Mouse (Mus musculus): ENCODE data around the gene Mul1. TPM values are rescaled to one million over a fixed set of nuclear protein-coding genes. Genes with fewer than 3 reads are reported as not detected.

Gene Mul1
- polyA plus RNA-seq, 1 experiment from 2014 or later = 18.3 TPM

- Histone ChIP-seq H3K36me3 (ENCODE audit: control insufficient read depth, insufficient read depth, low read length) (no peaks in the 10 kb centered on the region), H3K9me3 (replicated peaks; ENCODE audit: control insufficient read depth, low read length, poor library complexity, severe bottlenecking) (no peaks in the 10 kb centered on the region), H3K4me2 (ENCODE audit: low read length) (no peak overlapping the region), H3K27me3 (ENCODE audit: control insufficient read depth, insufficient read depth, low read depth, low read length) (no peaks in the 10 kb centered on the region), H3K4me3 (ENCODE audit: low read depth, low read length) (no peak overlapping the region), H3K4me1 (ENCODE audit: control insufficient read depth, insufficient read depth, low read length) (peaks cover 28% of the 10 kb centered on the region), H3K27ac (ENCODE audit: low read length) (no peak overlapping the region), H3K9ac (ENCODE audit: low read depth, low read length) (no peak overlapping the region)
- ATAC-seq = no peak
- 52% methylated on average over 7 of the region's 7 CpGs for WGBS
Measured at GRCm38 (mm10) chr4:138448872-138449615, 14.6 kb downstream of the Mul1 start.

GRCm38 (mm10) chr4:138449636-138450314 lies 15.3 kb downstream of the Mul1 start:
- ATAC-seq = no peak
- H3K4me3 ChIP-seq (ENCODE audit: low read depth, low read length) = no peak overlapping the region
- H3K9ac ChIP-seq (ENCODE audit: low read depth, low read length) = no peak overlapping the region
- no peaks in the 10 kb centered on the region for H3K9me3 ChIP-seq (replicated peaks; ENCODE audit: control insufficient read depth, low read length, poor library complexity, severe bottlenecking)
- H3K27ac ChIP-seq (ENCODE audit: low read length) = no peak overlapping the region
- no peaks in the 10 kb centered on the region for H3K27me3 ChIP-seq (ENCODE audit: control insufficient read depth, insufficient read depth, low read depth, low read length)
- peaks cover 28% of the 10 kb centered on the region for H3K4me1 ChIP-seq (ENCODE audit: control insufficient read depth, insufficient read depth, low read length)
- H3K4me2 ChIP-seq (ENCODE audit: low read length) = no peak overlapping the region
- WGBS = 51% methylated on average over 12 of the region's 12 CpGs
- no peaks in the 10 kb centered on the region for H3K36me3 ChIP-seq (ENCODE audit: control insufficient read depth, insufficient read depth, low read length)

DNA sequence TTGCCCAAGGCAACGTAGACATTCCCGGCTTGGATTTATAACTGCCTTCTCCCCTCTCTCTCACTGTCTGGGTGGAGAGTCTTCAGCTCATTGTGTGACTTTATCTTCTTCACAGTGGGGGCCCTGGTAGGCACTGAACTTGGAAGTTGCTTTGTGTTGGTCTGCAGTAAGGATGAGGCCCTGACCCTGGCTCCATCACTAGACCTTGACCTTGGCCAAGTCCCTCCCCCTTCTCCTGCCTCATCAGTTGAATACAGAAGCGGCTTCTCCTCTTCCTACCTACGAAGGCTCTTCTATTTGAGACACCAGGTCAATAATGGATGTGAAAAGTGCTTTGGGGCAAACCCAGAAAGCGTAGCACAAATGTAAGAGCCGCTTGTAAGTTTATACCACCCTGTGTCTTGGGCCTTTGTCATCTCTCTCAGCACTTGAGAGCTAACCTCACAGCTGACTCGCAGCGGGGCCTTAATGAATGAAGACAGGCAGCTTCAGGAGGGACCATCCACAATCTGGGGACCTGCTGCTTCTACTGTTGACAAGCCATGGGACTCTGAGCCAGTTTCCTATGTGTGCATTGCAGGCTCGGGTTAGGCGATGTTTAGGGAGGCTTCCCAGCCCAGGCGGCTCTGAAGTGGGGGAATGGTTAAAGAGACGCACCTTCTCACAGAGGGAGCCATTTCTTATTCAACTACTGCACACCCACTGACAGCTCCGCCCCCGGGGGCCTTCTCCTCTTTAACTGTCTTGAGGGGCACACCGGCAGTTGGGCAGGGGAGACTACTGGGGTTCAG lies 18.0 kb downstream of the Mul1 start:
- Histone ChIP-seq H3K9ac (ENCODE audit: low read depth, low read length) (no peak overlapping the region), H3K36me3 (ENCODE audit: control insufficient read depth, insufficient read depth, low read length) (no peaks in the 10 kb centered on the region), H3K4me1 (ENCODE audit: control insufficient read depth, insufficient read depth, low read length) (peaks cover 34% of the 10 kb centered on the region), H3K27ac (ENCODE audit: low read length) (no peak overlapping the region; the same call in 1 of the 2 replicates), H3K4me2 (ENCODE audit: low read length) (no peak overlapping the region), H3K4me3 (ENCODE audit: low read depth, low read length) (no peak overlapping the region), H3K9me3 (replicated peaks; ENCODE audit: control insufficient read depth, low read length, poor library complexity, severe bottlenecking) (no peaks in the 10 kb centered on the region), H3K27me3 (ENCODE audit: control insufficient read depth, insufficient read depth, low read depth, low read length) (no peaks in the 10 kb centered on the region)
- 33% methylated on average over 15 of the region's 15 CpGs for WGBS
- no peak for ATAC-seq

- Histone ChIP-seq H3K27ac (ENCODE audit: low read length) (peak overlapping the region; percentile 95), H3K9ac (ENCODE audit: low read depth, low read length) (peak overlapping the region; percentile 92), H3K4me1 (ENCODE audit: control insufficient read depth, insufficient read depth, low read length) (peaks cover 34% of the 10 kb centered on the region), H3K4me3 (ENCODE audit: low read depth, low read length) (peak overlapping the region; percentile 95), H3K36me3 (ENCODE audit: control insufficient read depth, insufficient read depth, low read length) (no peaks in the 10 kb centered on the region), H3K27me3 (ENCODE audit: control insufficient read depth, insufficient read depth, low read depth, low read length) (no peaks in the 10 kb centered on the region), H3K4me2 (ENCODE audit: low read length) (peak overlapping the region; percentile 88), H3K9me3 (replicated peaks; ENCODE audit: control insufficient read depth, low read length, poor library complexity, severe bottlenecking) (no peaks in the 10 kb centered on the region)
- ATAC-seq = peak; percentile 29; the same call in 1 of the 2 replicates
- WGBS = 3% methylated on average over 19 of the region's 19 CpGs
Measured at GRCm38 (mm10) chr4:138453097-138453752, 18.8 kb downstream of the Mul1 start.

GRCm38 (mm10) chr4:138453753-138454570 lies 19.5 kb downstream of the Mul1 start, which contains the start of gene Camk2n1:
Camk2n1 (plus strand) TSS chr4:138454314.
- Histone ChIP-seq H3K27ac (ENCODE audit: low read length) (peak within 1 kb of the TSS; percentile 95), H3K4me2 (ENCODE audit: low read length) (peak within 1 kb of the TSS; percentile 88), H3K4me1 (ENCODE audit: control insufficient read depth, insufficient read depth, low read length) (peaks cover 33% of the 10 kb centered on the region), H3K9ac (ENCODE audit: low read depth, low read length) (peak within 1 kb of the TSS; percentile 92), H3K4me3 (ENCODE audit: low read depth, low read length) (peak within 1 kb of the TSS; percentile 95), H3K36me3 (ENCODE audit: control insufficient read depth, insufficient read depth, low read length) (no peaks in the 10 kb centered on the region), H3K9me3 (replicated peaks; ENCODE audit: control insufficient read depth, low read length, poor library complexity, severe bottlenecking) (no peaks in the 10 kb centered on the region), H3K27me3 (ENCODE audit: control insufficient read depth, insufficient read depth, low read depth, low read length) (no peaks in the 10 kb centered on the region)
- under 1% methylated on average over 43 of the region's 64 CpGs for WGBS
- ATAC-seq = peak; percentile 74

- peak overlapping the region; percentile 95 for H3K27ac ChIP-seq (ENCODE audit: low read length)
- no peaks in the 10 kb centered on the region for H3K27me3 ChIP-seq (ENCODE audit: control insufficient read depth, insufficient read depth, low read depth, low read length)
- peaks cover 33% of the 10 kb centered on the region for H3K4me1 ChIP-seq (ENCODE audit: control insufficient read depth, insufficient read depth, low read length)
- H3K4me3 ChIP-seq (ENCODE audit: low read depth, low read length) = peak overlapping the region; percentile 95
- H3K9me3 ChIP-seq (replicated peaks; ENCODE audit: control insufficient read depth, low read length, poor library complexity, severe bottlenecking) = no peaks in the 10 kb centered on the region
- H3K9ac ChIP-seq (ENCODE audit: low read depth, low read length) = peak overlapping the region; percentile 92
- H3K4me2 ChIP-seq (ENCODE audit: low read length) = peak overlapping the region; percentile 88
- ATAC-seq = peak; percentile 44
- H3K36me3 ChIP-seq (ENCODE audit: control insufficient read depth, insufficient read depth, low read length) = no peaks in the 10 kb centered on the region
- WGBS = 1% methylated on average over 55 of the region's 78 CpGs
Measured at GRCm38 (mm10) chr4:138454571-138455140, 20.2 kb downstream of the Mul1 start.

GRCm38 (mm10) chr4:138455141-138455955 lies 20.9 kb downstream of the Mul1 start:
- Histone ChIP-seq H3K27me3 (ENCODE audit: control insufficient read depth, insufficient read depth, low read depth, low read length) (no peaks in the 10 kb centered on the region), H3K9ac (ENCODE audit: low read depth, low read length) (peak overlapping the region; percentile 92), H3K4me3 (ENCODE audit: low read depth, low read length) (peak overlapping the region; percentile 95), H3K4me2 (ENCODE audit: low read length) (peak overlapping the region; percentile 88), H3K4me1 (ENCODE audit: control insufficient read depth, insufficient read depth, low read length) (peaks cover 33% of the 10 kb centered on the region), H3K9me3 (replicated peaks; ENCODE audit: control insufficient read depth, low read length, poor library complexity, severe bottlenecking) (no peaks in the 10 kb centered on the region), H3K36me3 (ENCODE audit: control insufficient read depth, insufficient read depth, low read length) (no peaks in the 10 kb centered on the region), H3K27ac (ENCODE audit: low read length) (peak overlapping the region; percentile 95)
- whole genome bisulfite sequencing = under 1% methylated on average over 52 of the region's 58 CpGs
- peak; percentile 40; the same call in 1 of the 2 replicates for ATAC-seq

Data from midbrain, embryonic 16.5 days (tissue).